Mouse (Mus musculus) retina, postnatal 1 day (tissue): ENCODE measurements around the gene Ankzf1.

ENCODE experiments used
- DNase-seq: peaks from one replicate; pipeline ENCODE4 v3.0.0-alpha.2; 2012

Gene Ankzf1

DNA sequence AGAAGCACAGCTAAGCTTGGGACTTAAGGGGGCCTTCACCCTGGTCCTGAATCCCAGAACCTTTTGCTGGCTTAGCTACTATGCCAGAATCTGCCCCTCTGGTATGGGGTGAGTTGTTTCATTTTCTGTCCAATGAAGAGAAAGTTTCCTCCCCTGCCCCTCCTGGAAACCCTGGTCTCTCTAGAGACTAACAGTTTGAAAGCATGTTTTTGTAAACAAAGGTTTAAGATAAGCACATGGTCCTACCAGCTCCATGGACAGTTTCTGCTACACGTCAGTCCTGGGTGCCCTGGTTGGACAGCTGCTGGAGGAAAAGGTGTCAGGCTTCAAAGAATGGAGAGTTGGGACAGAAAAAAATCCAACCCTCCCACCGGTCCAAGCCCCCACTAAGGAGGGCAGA is 1.4 kb upstream of the Ankzf1 start:
- no peak for DNase-seq

DNA sequence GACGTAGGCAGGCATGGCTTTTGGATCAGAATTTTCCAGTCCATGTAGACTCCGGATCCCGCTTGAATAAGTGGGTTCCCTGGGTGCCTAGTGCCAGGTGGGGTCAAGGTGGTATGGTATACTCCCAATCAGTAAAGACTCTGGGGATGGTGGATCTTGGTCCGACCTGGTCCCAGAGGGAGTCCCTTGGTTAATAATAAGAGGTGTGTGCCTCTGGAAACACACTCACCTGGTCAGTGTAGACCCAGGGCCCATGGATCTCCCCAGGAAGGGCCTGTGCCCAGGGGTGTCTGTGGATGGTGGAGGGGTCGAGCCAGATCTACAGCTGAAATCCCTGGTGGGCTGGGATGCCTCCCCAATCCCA is 711 bp upstream of the Ankzf1 start:
- no peak for DNase-seq

DNA sequence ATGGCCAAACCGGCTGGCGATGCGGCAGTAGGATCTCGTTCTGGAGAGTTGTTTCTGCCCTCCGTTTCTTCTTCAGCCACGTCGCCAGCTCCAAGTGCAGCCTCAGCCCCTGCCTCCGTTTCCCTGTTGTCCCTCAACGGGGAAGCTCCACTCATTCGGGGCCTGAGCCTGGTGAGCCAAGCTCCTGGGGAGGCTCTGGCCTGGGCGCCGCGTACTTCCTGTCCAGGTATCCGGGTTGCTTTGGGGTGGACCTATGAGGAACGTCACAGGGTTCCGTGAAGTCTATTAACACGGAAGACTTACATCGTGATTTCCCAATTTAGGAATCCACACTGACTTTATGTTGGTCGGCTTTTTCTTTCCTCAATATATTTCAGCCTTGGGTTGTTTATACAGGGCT is 501 bp downstream of the Ankzf1 start:
- DNase-seq: no peak

- no peak for DNase-seq
Measured at GRCm38 (mm10) chr1:75201236-75201635, 9.3 kb downstream of the Ankzf1 start.

- DNase-seq: no peak
Measured at GRCm38 (mm10) chr1:75208967-75209678, 17.2 kb downstream of the Ankzf1 start.

DNA sequence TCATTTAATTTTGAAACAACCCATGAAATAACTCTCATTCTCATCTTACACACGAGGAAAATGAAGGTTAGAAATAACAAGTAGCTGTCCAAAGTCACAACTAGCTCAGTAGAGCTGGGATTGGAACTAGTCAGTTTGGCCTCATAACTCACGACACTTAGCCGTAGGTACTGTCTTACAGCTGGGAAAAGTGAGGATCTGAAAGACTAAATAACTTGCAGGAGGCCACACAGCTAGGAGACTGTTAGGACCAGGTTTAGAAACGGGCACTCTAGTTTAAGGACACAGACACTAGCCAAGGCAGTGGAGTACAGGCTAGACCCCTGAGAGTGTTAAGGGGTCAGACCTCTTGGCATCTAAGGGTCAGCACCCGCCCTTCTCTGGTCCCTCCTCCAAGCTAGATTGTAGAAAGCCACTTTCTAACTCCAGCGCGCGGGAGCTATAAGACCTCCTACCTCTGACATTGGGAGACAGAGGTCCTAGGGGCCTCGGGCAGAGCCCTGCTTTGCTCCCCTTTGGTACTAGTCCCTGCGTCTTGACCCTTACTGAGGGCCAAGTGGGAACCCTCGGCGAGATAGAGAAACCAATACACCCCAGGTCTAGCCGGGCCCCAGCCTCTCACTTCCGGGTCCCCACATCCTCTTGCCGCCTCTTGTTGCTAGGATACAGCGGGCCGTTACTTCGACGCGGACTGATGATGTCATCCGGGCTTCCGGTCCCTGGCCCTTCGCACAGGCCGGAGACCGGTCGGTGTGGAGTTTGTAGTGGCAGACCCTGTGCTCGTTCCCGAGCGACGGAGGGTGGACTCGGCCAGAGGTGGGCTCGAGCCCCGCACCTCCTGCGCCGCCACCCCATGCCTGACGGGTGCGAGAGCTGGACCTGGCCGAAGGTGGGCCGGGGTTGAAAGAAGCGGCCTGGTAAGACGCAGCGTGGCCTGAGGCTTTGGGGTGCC is 18.5 kb downstream of the Ankzf1 start, which contains the start of the genes Glb1l and Stk16:
Gene Glb1l (minus strand): TSS at position 678 of the 952 bp plus-strand sequence.
Gene Stk16 (plus strand): TSS at position 703 of the 952 bp plus-strand sequence.
- peak; percentile 97 for DNase-seq

GRCm38 (mm10) chr1:75211141-75211708 is 19.3 kb downstream of the Ankzf1 start:
- DNase-seq: no peak

DNA sequence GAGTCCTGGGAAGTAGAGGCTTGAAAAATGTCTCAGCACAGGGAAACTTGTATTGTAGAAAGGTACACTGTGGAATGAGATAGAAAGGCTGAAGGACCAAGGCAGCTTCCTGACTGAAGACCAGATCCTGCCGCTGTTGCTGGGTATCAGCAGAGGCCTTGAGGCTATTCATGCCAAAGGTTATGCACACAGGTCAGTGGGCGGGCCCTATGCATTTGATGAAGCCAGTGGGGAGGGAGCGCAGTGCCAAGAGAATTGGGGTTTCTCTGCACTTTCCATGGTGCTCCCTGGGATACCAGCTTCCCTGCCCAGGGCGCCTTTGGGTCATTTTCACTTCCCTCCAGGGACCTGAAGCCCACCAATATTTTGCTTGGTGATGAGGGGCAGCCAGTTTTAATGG is 20.6 kb downstream of the Ankzf1 start:
- DNase-seq: no peak

GRCm38 (mm10) chr1:75213096-75213495 is 21.1 kb downstream of the Ankzf1 start:
- DNase-seq: no peak

DNA sequence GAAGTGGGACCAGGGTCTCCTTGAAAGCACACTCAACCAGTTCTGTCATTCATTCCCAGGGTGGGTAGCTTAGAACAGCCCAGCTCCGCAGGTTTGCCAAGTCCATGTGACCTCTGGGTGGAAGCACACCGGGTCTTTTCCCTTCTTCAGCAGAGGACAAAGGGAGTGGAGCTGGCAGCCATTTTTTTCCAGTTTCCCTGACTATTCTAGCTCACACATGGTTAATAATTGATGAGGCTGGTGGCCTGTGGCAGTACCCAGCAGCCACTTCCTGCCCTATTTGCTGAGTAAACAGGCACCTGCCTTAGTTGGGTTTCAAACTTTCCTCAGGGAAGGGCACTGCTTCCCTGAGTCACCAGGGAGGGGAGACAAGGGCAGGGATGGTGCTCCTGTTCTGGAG is 22.5 kb downstream of the Ankzf1 start:
- no peak for DNase-seq

DNA sequence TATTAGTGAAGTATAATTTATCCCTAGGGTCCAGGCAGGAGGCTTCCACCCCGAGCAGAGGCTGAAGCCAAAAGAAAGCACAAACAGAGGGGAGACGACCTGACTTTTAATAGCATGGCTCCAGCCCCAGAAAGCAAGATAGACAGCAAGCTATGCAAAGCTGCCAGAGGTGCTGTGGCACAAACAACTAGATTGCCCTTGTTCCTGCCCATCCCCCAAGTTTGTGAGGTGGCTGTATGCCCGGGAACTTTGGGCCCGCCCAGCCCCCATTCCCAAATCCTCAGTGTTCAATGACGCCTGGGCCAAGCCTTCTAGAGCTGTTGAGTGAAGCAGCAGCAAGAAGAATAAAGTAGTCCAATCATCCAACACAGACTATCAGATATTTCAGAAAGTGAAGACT is 22.9 kb downstream of the Ankzf1 start:
- no peak for DNase-seq

DNA sequence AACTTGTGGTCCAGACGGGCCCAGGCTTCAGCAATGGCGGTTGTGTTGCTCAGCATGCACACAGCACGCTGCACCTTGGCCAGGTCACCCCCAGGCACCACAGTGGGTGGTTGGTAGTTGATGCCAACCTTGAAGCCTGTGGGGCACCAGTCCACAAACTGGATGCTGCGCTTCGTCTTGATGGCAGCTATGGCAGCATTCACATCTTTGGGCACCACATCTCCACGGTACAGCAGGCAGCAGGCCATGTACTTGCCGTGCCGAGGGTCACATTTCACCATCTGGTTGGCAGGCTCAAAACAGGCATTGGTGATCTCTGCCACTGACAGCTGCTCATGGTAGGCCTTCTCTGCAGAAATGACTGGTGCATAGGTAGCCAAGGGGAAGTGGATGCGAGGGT is 23.8 kb downstream of the Ankzf1 start:
- DNase-seq: no peak

GRCm38 (mm10) chr1:75216797-75217585 is 25.0 kb downstream of the Ankzf1 start:
- peak; percentile 35 for DNase-seq

DNA sequence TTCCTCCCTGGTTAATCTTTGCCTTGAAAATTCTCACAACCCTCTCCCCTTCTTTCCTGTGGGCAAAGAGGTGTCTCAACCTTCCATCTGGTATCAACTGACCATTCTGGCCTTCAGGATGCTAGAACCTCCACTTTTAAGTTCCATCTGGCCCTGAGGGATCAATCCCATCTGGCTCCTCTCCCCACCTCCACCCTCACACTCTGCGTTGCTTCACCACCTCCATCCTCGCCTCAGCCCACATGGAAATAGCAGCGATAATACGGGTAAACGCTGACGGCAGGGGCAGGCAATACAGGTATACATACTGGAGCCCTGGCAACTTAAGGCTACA is 25.9 kb downstream of the Ankzf1 start:
- no peak for DNase-seq

DNA sequence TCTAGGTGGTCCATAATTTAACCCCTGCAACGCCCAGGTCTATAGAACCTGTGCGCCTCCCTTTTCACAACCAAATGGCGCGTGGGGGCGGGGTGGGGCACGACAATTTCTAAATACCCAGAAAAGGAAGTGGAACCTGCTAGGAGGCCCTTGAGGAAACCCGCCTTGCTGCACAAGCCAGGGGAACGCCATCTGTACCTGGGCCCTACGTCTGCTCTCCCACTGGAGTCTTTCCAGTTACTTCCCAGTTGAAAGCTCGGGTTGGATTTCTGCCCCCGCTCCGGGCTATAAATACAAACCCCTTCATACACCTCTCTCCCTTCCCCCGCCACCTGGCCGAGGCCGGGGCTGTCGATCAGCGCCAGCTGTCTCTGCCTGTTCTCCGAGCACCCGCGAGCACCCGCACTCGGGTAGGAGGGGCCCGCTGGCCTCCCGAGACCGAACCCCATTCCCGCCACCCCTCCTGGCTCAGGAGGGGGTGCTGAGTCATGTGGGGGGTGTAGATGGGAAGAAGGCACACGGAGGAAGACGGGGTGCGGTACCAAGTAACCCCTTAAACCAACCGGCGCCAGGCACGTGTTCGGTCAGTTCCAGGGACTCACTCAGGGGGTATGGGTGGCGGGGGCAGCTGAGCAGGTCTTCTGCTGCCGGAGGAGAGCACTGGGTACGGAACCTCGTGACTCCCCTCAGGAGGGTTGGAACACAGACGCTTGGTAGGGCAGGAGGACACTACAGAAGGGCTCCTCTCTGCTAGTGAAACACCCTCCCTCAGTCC is 26.5 kb downstream of the Ankzf1 start:
- peak; percentile 45 for DNase-seq

DNA sequence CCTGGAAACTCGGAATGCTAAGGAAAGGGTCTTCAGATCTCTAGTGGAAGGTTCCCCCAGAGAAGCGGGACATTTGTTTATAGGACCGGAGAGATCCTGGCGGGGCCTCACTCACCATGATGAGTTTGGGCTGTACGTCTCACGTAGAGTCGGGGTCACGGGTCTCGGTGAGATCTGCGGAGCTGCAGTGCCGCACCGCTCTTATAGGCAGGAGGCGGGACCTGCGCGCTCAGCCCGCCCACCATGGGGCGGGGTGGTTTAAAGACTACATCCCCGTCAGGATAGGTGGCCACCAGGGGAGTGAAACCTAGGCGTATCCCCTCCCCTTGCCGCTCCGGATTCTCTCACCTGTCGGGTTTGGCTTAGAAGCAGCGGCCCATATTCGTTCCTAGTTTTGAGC is 27.1 kb downstream of the Ankzf1 start:
- DNase-seq: peak; percentile 77

DNA sequence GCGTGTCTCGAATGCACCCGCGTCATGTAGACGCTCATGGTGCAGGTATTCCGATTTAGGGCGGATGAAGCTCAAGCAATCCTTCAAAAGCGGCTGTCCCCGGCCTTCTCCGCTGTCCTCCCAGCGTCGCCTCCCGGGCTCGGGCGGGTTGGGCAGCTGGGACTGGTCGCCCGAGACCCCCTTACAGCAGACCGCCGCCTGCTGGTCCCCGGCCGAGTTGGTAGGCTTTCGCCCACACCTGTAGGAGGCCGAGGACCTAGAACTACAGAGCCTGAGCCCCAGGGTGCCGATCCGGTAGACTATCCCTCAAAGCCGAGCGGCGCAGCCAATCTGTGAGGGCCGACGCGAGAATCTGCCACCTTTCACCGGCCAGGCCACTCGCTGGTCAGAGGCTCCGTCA is 27.6 kb downstream of the Ankzf1 start, which contains the start of gene Tuba4a:
Gene Tuba4a (minus strand): TSS at position 335 of the 400 bp plus-strand sequence.
- DNase-seq: peak; percentile 47

GRCm38 (mm10) chr1:75221538-75221937 is 29.6 kb downstream of the Ankzf1 start:
- DNase-seq: no peak

- DNase-seq: no peak
Measured at GRCm38 (mm10) chr1:75222926-75223325, 31.0 kb downstream of the Ankzf1 start.

- no peak for DNase-seq
Measured at GRCm38 (mm10) chr1:75223532-75223931, 31.6 kb downstream of the Ankzf1 start.

DNA sequence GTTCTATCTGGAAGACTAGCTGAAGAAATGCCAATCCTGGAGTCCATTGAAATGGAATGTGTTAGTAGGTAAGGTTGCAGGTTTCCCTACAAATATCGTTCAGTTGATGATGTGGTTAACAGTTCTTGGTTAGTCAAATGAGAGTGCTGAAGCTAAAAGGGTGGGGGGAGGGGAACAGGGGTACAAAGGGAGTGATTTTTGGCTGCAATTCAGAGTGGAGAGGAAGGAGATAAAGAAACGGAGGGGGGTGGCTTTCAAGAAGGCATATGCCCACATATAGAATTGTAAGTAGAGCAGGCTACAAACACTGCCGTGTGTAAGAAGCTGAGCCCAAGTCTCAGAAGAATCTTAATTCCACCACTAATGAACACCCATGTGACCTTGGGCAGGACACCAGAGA is 33.5 kb downstream of the Ankzf1 start:
- DNase-seq: no peak

GRCm38 (mm10) chr1:75226138-75226537 is 34.2 kb downstream of the Ankzf1 start:
- DNase-seq: no peak
